Mouse (Mus musculus) spleen, adult 18-20 months (tissue): Measurements from ENCODE around the gene Tprkb.
"Not testable (repeated sequence)": the region's sequence is repeated elsewhere in the genome, so short reads cannot be mapped to it uniquely, and the experiment has no call there.

Source experiments
- DNase-seq, 2 experiments: peaks; one replicate each; pipeline ENCODE4 v3.0.0; 2022; ENCODE audit warnings: mixed read lengths in 2 of 2

The Tprkb gene

DNA sequence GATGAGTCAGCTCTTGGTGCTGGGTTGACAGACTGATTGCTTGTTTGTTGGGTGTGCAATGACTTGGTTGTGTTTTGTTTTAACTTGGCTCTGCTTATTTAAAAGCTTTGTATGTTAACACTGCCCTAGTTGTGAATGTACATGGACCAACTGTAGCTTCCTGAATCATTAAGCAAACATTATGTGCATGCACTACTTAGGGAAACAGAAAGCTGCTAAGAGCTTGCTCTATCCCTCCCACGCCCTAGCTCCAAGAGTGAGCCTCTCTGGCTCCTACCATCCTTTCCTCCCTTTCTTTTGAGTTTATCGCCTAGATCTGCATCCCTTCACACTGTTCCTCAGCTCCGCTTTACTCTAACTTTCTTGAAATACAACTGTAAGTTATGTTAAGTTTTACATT lies 61.7 kb downstream of the Tprkb start:
- no peak for DNase-seq

DNA sequence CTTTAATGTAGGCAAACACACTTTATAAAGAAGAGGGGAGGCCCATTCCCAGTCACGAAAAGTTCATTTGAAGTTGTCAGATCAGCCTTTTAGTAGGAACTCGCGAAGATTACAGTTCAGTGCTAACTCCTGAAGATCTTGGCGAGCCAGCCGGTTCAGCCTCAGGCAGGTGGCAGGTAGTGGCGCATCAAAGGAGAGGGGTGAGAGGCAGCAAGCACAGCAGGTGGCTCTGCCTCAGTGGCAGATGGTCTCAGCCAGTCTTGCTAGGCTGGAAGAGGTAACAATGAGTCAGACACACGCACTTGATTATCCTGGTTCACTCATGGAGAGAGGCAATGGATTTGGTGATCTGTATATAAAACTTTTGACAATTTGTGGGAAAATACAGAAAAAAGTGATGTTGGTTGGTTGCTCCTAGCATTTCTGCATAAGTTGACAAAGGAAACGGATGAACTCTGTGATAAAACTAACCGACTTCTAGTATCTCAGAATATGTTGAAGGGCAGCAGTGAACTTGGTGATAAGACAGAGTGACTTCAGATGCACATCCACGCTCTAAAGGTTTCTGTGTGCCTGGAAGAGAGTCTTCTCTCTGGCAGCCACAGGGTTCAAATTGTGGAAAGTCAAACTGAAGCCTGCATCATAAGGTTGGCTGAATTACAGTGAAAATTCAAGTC lies 63.4 kb downstream of the Tprkb start:
- DNase-seq, result no peak

- DNase-seq, result no peak
These were observed 64.1 kb downstream of the Tprkb start for GRCm38 (mm10) chr6:85975761-85976160.

GRCm38 (mm10) chr6:85976242-85976641 lies 64.6 kb downstream of the Tprkb start:
- no peak for DNase-seq

DNA sequence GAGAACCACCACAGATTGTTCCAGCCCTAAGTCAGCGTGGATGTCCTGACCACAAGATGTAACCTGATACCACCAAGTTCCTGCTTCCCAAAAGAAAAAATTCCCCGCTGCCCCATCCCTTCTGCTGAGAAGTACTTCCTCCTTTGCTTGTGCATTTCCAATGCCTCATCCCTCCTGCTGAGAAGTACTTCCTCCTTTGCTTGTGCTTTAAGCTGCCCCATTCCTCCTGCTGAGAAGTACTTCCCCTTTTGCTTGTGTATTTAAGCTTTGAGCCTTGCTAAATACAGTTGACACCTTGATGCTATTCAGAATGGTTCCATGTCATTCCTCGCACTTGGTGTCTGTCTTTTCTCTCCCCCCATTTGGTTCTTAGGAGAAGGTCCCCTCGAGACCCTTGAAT lies 67.1 kb downstream of the Tprkb start:
- DNase-seq, result not testable (repeated sequence)
